Mouse (Mus musculus) liver, adult 2 months (tissue): ENCODE data around the gene Tor1b.

Experiments
- CTCF ChIP-seq: fragments of 200-500 bp; IDR thresholded peaks from 2 replicates; pipeline ENCODE4 v1.5.1; 2011; ENCODE audit warnings: low read depth, low read length, control low read depth
- POLR2A ChIP-seq: fragments of 200-500 bp; IDR thresholded peaks from 2 replicates; pipeline ENCODE4 v1.6.1; 2011; ENCODE audit warnings: low read length, control low read depth; ENCODE audit not compliant: insufficient read depth; ENCODE audit errors: extremely low read depth

DNA sequence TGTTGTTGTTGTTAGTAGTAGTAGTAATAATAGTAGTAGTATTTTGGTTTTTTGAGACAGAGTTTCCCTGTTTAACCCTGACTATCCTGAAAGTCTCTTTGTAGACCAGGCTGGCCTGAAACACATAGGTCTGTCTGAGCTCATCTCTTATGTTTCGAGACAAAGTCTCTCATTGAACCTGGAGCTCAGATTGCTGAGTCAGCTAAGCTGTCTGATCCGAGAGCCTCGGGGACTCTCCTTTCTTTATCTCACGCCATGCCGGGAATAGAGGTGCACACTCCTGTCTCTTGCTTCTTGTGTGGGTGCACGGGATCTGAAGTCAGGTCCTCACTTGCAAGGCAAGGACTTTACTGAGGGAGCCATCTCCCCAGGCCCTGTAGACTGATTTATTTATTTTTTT is 19.7 kb upstream of the Tor1b start:
- TF ChIP-seq CTCF (no peak), POLR2A (no peak)
